Mouse (Mus musculus) thymus, adult 2 months (tissue): Measurements from ENCODE around the gene Glt28d2. TPM values are rescaled to one million over a fixed set of nuclear protein-coding genes. Genes with fewer than 3 reads are reported as not detected.

Experiments
- DNase-seq: peaks from one replicate; pipeline ENCODE4 v3.0.0; 2021
- H3K27ac ChIP-seq: fragments of 200-500 bp; 2 replicates; pipeline ENCODE4 v1.5.1; 2012; ENCODE audit warnings: low read length, control low read depth; ENCODE audit not compliant: control insufficient read depth, insufficient read depth
- H3K27me3 ChIP-seq: fragments of 200-500 bp; 2 replicates; pipeline ENCODE4 v1.6.1; 2012; ENCODE audit warnings: mild to moderate bottlenecking, low read length, moderate library complexity, mixed read lengths; ENCODE audit not compliant: control insufficient read depth, insufficient read depth
- H3K36me3 ChIP-seq: fragments of 200-500 bp; 2 replicates; pipeline ENCODE4 v1.6.1; 2012; ENCODE audit warnings: mild to moderate bottlenecking, low read length, moderate library complexity; ENCODE audit not compliant: control insufficient read depth, insufficient read depth
- H3K4me1 ChIP-seq: fragments of 200-500 bp; replicated peaks from 2 replicates; pipeline ENCODE4 v1.6.1; 2012; ENCODE audit warnings: low read length; ENCODE audit not compliant: control insufficient read depth, insufficient read depth
- H3K4me3 ChIP-seq: fragments of 200-500 bp; 2 replicates; pipeline ENCODE4 v1.5.1; 2012; ENCODE audit warnings: mild to moderate bottlenecking, low read length, control low read depth, moderate library complexity; ENCODE audit not compliant: control insufficient read depth, insufficient read depth
- CTCF ChIP-seq: fragments of 200-500 bp; IDR thresholded peaks from 2 replicates; pipeline ENCODE4 v1.5.1; 2012; ENCODE audit warnings: mild to moderate bottlenecking, control low read depth, low read length, moderate library complexity, borderline replicate concordance; ENCODE audit not compliant: control insufficient read depth, poor library complexity, insufficient read depth; ENCODE audit errors: extremely low read depth
- POLR2A ChIP-seq: fragments of 200-500 bp; IDR thresholded peaks from 2 replicates; pipeline ENCODE4 v1.6.1; 2012; ENCODE audit warnings: mild to moderate bottlenecking, low read length, control low read depth, moderate library complexity; ENCODE audit not compliant: control insufficient read depth, poor library complexity, insufficient read depth; ENCODE audit errors: extremely low read depth
- WGBS: fragments of 180-500 bp; shearing (Covaris S2); methylation state at CpG from one replicate; pipeline ENCODE4 v1.1.7; 2018; 5-methylcytosine and 5-hydroxymethylcytosine counted together
- polyA plus RNA-seq: library from polyadenylated mRNA; depleted of rRNA; stranded (reverse); fragments of >200 nt; gene quantifications from 2 replicates; pipeline ENCODE4 v1.2.3, GENCODE M21; 2012

Glt28d2 gene
- polyA plus RNA-seq, 1 experiment = 0.96 TPM

DNA sequence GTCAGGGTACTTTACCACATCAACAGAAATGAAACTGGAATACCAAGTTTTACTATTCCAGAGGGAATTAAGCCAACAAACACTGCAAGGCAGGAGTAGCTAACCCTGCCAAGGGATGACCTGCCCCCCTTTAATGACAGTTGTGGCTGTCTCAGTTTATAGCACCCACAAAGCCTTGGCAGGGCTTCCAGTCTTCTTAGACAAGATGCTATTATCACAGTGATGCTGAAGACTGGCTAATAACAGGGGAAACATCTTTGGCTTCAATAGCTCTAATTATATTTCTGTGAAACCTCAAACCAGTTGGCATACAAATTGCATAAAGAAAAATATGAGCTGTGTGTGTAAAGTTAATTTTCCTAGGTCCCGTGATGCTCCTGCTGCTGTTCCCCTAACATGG, 41.0 kb downstream of the Glt28d2 start:
- no peaks in the 10 kb centered on the region for H3K27me3 ChIP-seq
- 95% methylated on average over 1 of the region's 1 CpGs for WGBS
- DNase-seq = no peak
- no peak for TF ChIP-seq POLR2A
- no peak for TF ChIP-seq CTCF
- no peak overlapping the region for H3K27ac ChIP-seq
- H3K4me3 ChIP-seq = no peak overlapping the region
- H3K36me3 ChIP-seq = no peaks in the 10 kb centered on the region
- H3K4me1 ChIP-seq = no peaks in the 10 kb centered on the region

GRCm38 (mm10) chr3:85845341-85845740, 42.0 kb downstream of the Glt28d2 start:
- WGBS = 86% methylated on average over 6 of the region's 6 CpGs

GRCm38 (mm10) chr3:85842881-85843218, 44.5 kb downstream of the Glt28d2 start:
- Histone ChIP-seq H3K27me3 (no peaks in the 10 kb centered on the region), H3K36me3 (no peaks in the 10 kb centered on the region), H3K4me3 (no peak overlapping the region), H3K4me1 (no peaks in the 10 kb centered on the region), H3K27ac (no peak overlapping the region)
- TF ChIP-seq CTCF = no peak
- TF ChIP-seq POLR2A = no peak
- DNase-seq = no peak

More at GRCm38 (mm10) chr3:85845341-85845740, 42.0 kb downstream of the Glt28d2 start:
- no peak for DNase-seq
- Histone ChIP-seq H3K27me3 (no peaks in the 10 kb centered on the region), H3K27ac (no peak overlapping the region), H3K4me1 (no peaks in the 10 kb centered on the region), H3K36me3 (no peaks in the 10 kb centered on the region), H3K4me3 (no peak overlapping the region)
- TF ChIP-seq POLR2A (no peak), CTCF (no peak)

DNA sequence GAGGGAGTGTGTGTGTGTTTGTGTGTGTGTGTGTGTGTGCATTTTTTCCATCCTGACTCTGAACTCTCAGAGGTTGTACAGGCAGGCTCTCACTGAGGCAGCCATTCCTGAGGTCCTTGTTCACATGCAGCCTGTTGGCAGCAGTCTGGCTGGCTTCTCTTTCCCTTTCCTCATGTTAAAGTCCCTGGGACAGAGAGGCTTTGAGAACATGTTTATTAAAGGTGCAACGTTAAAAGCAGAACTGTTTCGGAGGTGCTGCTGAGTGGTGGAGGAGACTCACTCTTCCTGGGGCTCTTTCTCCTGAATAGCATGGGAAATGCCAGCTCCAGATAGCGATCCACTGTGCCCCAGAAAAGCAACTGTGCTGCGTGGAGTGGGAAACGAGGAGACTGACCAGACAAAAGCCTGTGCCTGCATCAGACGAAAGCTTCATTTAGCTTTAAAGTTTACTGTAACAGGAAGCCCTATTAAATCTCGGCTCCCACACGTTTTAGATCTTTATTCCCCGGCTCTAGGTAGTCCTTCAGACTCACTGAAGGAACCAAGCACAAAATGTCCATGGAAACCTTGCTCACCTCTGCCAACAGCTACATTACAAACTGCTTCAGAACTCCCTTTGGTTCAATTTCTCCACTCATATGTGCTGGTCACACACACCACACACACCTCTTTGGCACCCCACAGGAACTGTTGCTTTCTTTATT, 45.0 kb downstream of the Glt28d2 start:
- Histone ChIP-seq H3K36me3 (no peaks in the 10 kb centered on the region), H3K27ac (no peak overlapping the region), H3K4me1 (no peaks in the 10 kb centered on the region), H3K27me3 (no peaks in the 10 kb centered on the region), H3K4me3 (no peak overlapping the region)
- no peak for TF ChIP-seq POLR2A
- TF ChIP-seq CTCF = no peak
- DNase-seq = no peak
- 35% methylated on average over 9 of the region's 9 CpGs for WGBS

DNA sequence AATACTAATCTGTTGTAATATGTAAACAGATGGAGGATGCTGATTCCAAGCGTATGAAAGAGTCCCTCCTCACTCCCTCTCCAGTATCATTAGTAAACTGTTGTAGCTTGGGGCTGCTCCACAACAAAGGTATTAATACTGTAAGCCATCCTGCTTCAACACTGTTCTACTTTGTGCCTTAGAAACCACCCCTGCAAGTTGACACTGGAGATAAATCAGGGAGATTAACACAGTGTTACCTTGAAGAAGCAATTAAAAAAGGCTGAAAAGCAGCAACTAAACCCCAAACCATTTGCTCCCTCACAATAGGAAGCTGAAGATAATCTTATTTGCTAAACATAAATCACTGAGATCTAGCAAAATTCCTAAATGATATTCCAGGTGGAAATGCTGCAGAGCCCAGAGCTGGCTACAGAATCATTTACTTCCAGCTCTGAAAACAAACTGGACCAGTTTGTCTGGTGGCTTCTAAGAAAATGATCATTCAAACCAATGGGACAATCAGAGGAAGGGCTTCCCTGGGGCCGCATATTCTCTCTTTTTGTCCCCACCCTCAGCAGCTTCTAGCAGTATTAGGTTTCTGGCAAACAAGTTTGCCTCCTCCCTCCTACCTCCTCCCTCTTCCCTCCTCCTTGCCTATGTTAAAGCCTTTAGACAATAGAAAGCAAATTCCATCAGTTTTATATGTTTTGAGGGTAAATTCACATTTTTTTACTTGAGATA, 45.7 kb downstream of the Glt28d2 start:
- no peaks in the 10 kb centered on the region for H3K4me1 ChIP-seq
- no peak for DNase-seq
- no peak overlapping the region for H3K27ac ChIP-seq
- TF ChIP-seq POLR2A = no peak
- no peak for TF ChIP-seq CTCF
- no peak overlapping the region for H3K4me3 ChIP-seq
- H3K36me3 ChIP-seq = no peaks in the 10 kb centered on the region
- H3K27me3 ChIP-seq = no peaks in the 10 kb centered on the region
- 84% methylated on average over 2 of the region's 2 CpGs for WGBS

DNA sequence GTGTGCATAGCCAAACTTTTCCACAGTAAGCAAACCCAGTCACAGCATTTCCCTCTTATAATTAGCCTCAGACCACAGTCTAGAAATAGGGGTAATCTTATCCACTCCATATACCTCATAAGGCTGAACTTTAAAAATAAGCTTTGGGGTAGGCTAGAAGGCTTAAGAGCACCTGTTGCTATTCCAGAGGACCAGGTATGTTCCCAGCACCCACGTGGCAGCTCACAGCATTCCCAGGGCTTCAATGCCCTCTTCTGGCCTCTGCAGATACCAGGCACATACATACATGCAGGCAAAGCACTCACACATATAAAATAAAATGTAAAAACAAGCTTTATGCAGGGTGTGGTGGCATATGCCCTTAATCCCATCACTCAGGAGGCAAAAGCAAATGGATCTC, 53.7 kb downstream of the Glt28d2 start:
- Histone ChIP-seq H3K27me3 (no peaks in the 10 kb centered on the region), H3K27ac (no peak overlapping the region), H3K4me1 (no peaks in the 10 kb centered on the region), H3K36me3 (no peaks in the 10 kb centered on the region), H3K4me3 (no peak overlapping the region)
- 74% methylated on average over 1 of the region's 1 CpGs for WGBS
- TF ChIP-seq CTCF (no peak), POLR2A (no peak)
- no peak for DNase-seq
